Mouse (Mus musculus): ENCODE data around the gene Ppp1r9a.

The Ppp1r9a gene

GRCm38 (mm10) chr6:5156541-5157425 lies 254.1 kb downstream of the Ppp1r9a start:
- no peak for DNase-seq (ENCODE audit: low spot score in 2 of 2)

GRCm38 (mm10) chr6:5159385-5159791 lies 256.7 kb downstream of the Ppp1r9a start:
- no peak for DNase-seq (ENCODE audit: low spot score in 2 of 2)

- DNase-seq (ENCODE audit: low spot score in 2 of 2), result no peak
Measured at GRCm38 (mm10) chr6:5162052-5162451, 259.3 kb downstream of the Ppp1r9a start.

GRCm38 (mm10) chr6:5163507-5164144 lies 260.9 kb downstream of the Ppp1r9a start:
- no peak for DNase-seq (ENCODE audit: low spot score in 2 of 2)

- DNase-seq (ENCODE audit: low spot score in 2 of 2), result no peak
Measured at GRCm38 (mm10) chr6:5164855-5165254, 262.1 kb downstream of the Ppp1r9a start.

GRCm38 (mm10) chr6:5167051-5167677 lies 264.4 kb downstream of the Ppp1r9a start:
- DNase-seq (ENCODE audit: low spot score in 2 of 2), result no peak

GRCm38 (mm10) chr6:5168158-5168557 lies 265.4 kb downstream of the Ppp1r9a start:
- DNase-seq (ENCODE audit: low spot score in 2 of 2), result no peak

- DNase-seq (ENCODE audit: low spot score in 2 of 2), result no peak
Measured at GRCm38 (mm10) chr6:5171418-5171817, 268.7 kb downstream of the Ppp1r9a start.

- DNase-seq (ENCODE audit: low spot score in 2 of 2), result no peak
Measured at GRCm38 (mm10) chr6:5172571-5172970, 269.9 kb downstream of the Ppp1r9a start.

- DNase-seq (ENCODE audit: low spot score in 2 of 2), result no peak
Measured at GRCm38 (mm10) chr6:5174179-5174812, 271.6 kb downstream of the Ppp1r9a start.

- DNase-seq (ENCODE audit: low spot score in 2 of 2), result peak in 1 of 2 experiments; percentile 8
Measured at GRCm38 (mm10) chr6:5177967-5178891, 275.5 kb downstream of the Ppp1r9a start.

GRCm38 (mm10) chr6:5179189-5179588 lies 276.5 kb downstream of the Ppp1r9a start:
- no peak for DNase-seq (ENCODE audit: low spot score in 2 of 2)

- no peak for DNase-seq (ENCODE audit: low spot score in 2 of 2)
Measured at GRCm38 (mm10) chr6:5180645-5181044, 277.9 kb downstream of the Ppp1r9a start.

GRCm38 (mm10) chr6:5186229-5186950 lies 283.7 kb downstream of the Ppp1r9a start:
- no peak for DNase-seq (ENCODE audit: low spot score in 2 of 2)

GRCm38 (mm10) chr6:5187586-5187985 lies 284.9 kb downstream of the Ppp1r9a start:
- DNase-seq (ENCODE audit: low spot score in 2 of 2), result no peak

- no peak for DNase-seq (ENCODE audit: low spot score in 2 of 2)
Measured at GRCm38 (mm10) chr6:5188036-5188435, 285.3 kb downstream of the Ppp1r9a start.

GRCm38 (mm10) chr6:5188938-5189337 lies 286.2 kb downstream of the Ppp1r9a start:
- DNase-seq (ENCODE audit: low spot score in 2 of 2), result no peak

- no peak for DNase-seq (ENCODE audit: low spot score in 2 of 2)
Measured at GRCm38 (mm10) chr6:5189507-5189906, 286.8 kb downstream of the Ppp1r9a start.

GRCm38 (mm10) chr6:5190761-5191160 lies 288.0 kb downstream of the Ppp1r9a start:
- no peak for DNase-seq (ENCODE audit: low spot score in 2 of 2)

GRCm38 (mm10) chr6:5193693-5194092 lies 291.0 kb downstream of the Ppp1r9a start, which contains the start of gene Pon1:
TSS of gene Pon1 (minus strand) at chr6:5193946.
- DNase-seq (ENCODE audit: low spot score in 2 of 2), result no peak
